Mouse (Mus musculus) limb, embryonic 14.5 days (tissue): ENCODE data around the gene Nup37. TPM values are rescaled to one million over a fixed set of nuclear protein-coding genes. Genes with fewer than 3 reads are reported as not detected.

ENCODE experiments used
- ATAC-seq: fragments of 200-750 bp; cut with Nextera tagmentation; 2 replicates; pipeline ENCODE4 v1.8.0; 2017; ENCODE audit warnings: low read depth, moderate number of reproducible peaks, moderate TSS enrichment; ENCODE audit not compliant: low FRiP score
- DNase-seq: peaks from one replicate; pipeline ENCODE4 v3.0.0-alpha.2; 2015; ENCODE audit warnings: low spot score
- H3K27ac ChIP-seq: fragments of 300-500 bp; sonication (generic); replicated peaks from 2 replicates; pipeline ENCODE4 v1.5.1; 2014; ENCODE audit warnings: low read depth, mild to moderate bottlenecking, low read length, moderate library complexity, mixed read lengths
- H3K27me3 ChIP-seq: fragments of 300-500 bp; sonication (generic); 2 replicates; pipeline ENCODE4 v1.6.1; 2014; ENCODE audit warnings: low read length, mixed read lengths; ENCODE audit not compliant: control insufficient read depth, insufficient read depth
- H3K36me3 ChIP-seq: fragments of 300-500 bp; sonication (generic); 2 replicates; pipeline ENCODE4 v1.6.1; 2014; ENCODE audit warnings: mild to moderate bottlenecking, low read length, moderate library complexity, mixed read lengths; ENCODE audit not compliant: control insufficient read depth, insufficient read depth
- H3K4me1 ChIP-seq: fragments of 300-500 bp; sonication (generic); 2 replicates; pipeline ENCODE4 v1.6.1; 2014; ENCODE audit warnings: antibody characterized with exemption, low read length, mixed read lengths; ENCODE audit not compliant: control insufficient read depth, insufficient read depth
- H3K4me2 ChIP-seq: fragments of 300-500 bp; sonication (generic); replicated peaks from 2 replicates; pipeline ENCODE4 v1.6.1; 2014; ENCODE audit warnings: low read depth, mild to moderate bottlenecking, low read length, moderate library complexity; ENCODE audit not compliant: severe bottlenecking
- H3K4me3 ChIP-seq: fragments of 300-500 bp; sonication (generic); replicated peaks from 2 replicates; pipeline ENCODE4 v1.5.1; 2014; ENCODE audit warnings: low read length
- H3K9ac ChIP-seq: fragments of 300-500 bp; sonication (generic); 2 replicates; pipeline ENCODE4 v1.6.1; 2014; ENCODE audit warnings: mild to moderate bottlenecking, low read depth, low read length, moderate library complexity; ENCODE audit not compliant: severe bottlenecking
- H3K9me3 ChIP-seq: fragments of 300-500 bp; sonication (generic); 2 replicates; pipeline ENCODE4 v1.6.1; 2016; ENCODE audit warnings: low read length; ENCODE audit not compliant: control insufficient read depth
- POLR2A ChIP-seq: fragments of 200-500 bp; IDR thresholded peaks from 2 replicates; pipeline ENCODE4 v1.8.0; 2012; ENCODE audit warnings: inconsistent platforms, mild to moderate bottlenecking, moderate library complexity, borderline replicate concordance; ENCODE audit not compliant: insufficient read depth, insufficient read length; ENCODE audit errors: extremely low read depth
- WGBS: fragments of 180-500 bp; shearing (Covaris S2); extraction: QIAGEN DNeasy Blood & Tissue Kit; methylation state at CpG from one replicate; pipeline ENCODE4 v1.1.7; 2014; 5-methylcytosine and 5-hydroxymethylcytosine counted together
- polyA plus RNA-seq, 2 experiments: library from polyadenylated mRNA; depleted of rRNA in 1 of 2; stranded (reverse) in 1 of 2; unstranded in 1 of 2; fragments of >200 nt; fragmentation: Nextera tagmentation in 1 of 2; extraction: Ambion mirVana in 1 of 2; gene quantifications; 2 replicates each; pipeline versions ENCODE4 v1.2.1 to v1.2.3; 2012 to 2014

Nup37 gene
- polyA plus RNA-seq, 2 experiments: 45.4 to 72.5 TPM

GRCm38 (mm10) chr10:88203236-88203635 is 56.4 kb downstream of the Nup37 start:
- Histone ChIP-seq H3K4me3 (no peak overlapping the region), H3K9ac (no peak overlapping the region), H3K36me3 (peaks cover 8% of the 10 kb centered on the region; the same call in 1 of the 2 replicates), H3K4me1 (peaks cover 5% of the 10 kb centered on the region), H3K27me3 (no peaks in the 10 kb centered on the region), H3K4me2 (no peak overlapping the region), H3K9me3 (no peaks in the 10 kb centered on the region), H3K27ac (no peak overlapping the region)
- ATAC-seq: no peak
- TF ChIP-seq POLR2A: no peak
- WGBS: 89% methylated on average over 6 of the region's 6 CpGs
- DNase-seq: no peak

- peaks cover 7% of the 10 kb centered on the region; the same call in 1 of the 2 replicates for H3K36me3 ChIP-seq
- DNase-seq: no peak
- no peak for ATAC-seq
- H3K27me3 ChIP-seq: no peaks in the 10 kb centered on the region
- H3K4me3 ChIP-seq: no peak overlapping the region
- no peak overlapping the region for H3K4me2 ChIP-seq
- H3K9me3 ChIP-seq: no peaks in the 10 kb centered on the region
- WGBS: 86% methylated on average over 5 of the region's 5 CpGs
- TF ChIP-seq POLR2A: no peak
- no peak overlapping the region for H3K27ac ChIP-seq
- H3K4me1 ChIP-seq: no peaks in the 10 kb centered on the region
- no peak overlapping the region for H3K9ac ChIP-seq
Observed at GRCm38 (mm10) chr10:88212644-88213043, 65.9 kb downstream of the Nup37 start.

GRCm38 (mm10) chr10:88214800-88215514 is 68.2 kb downstream of the Nup37 start:
- Histone ChIP-seq H3K27me3 (no peaks in the 10 kb centered on the region), H3K4me3 (no peak overlapping the region), H3K36me3 (peaks cover 4% of the 10 kb centered on the region; the same call in 1 of the 2 replicates), H3K4me2 (no peak overlapping the region), H3K9ac (no peak overlapping the region), H3K9me3 (no peaks in the 10 kb centered on the region), H3K27ac (no peak overlapping the region), H3K4me1 (no peaks in the 10 kb centered on the region)
- WGBS: 89% methylated on average over 20 of the region's 20 CpGs
- ATAC-seq (no peak), DNase-seq (no peak)
- no peak for TF ChIP-seq POLR2A

GRCm38 (mm10) chr10:88218161-88218560 is 71.4 kb downstream of the Nup37 start:
- ATAC-seq (no peak), DNase-seq (no peak)
- Histone ChIP-seq H3K36me3 (peaks cover 13% of the 10 kb centered on the region; the same call in 1 of the 2 replicates), H3K4me1 (0 out of 2 replicates have a peak, but pooled peaks cover 2% of the 10 kb centered on the region), H3K9ac (no peak overlapping the region), H3K27me3 (no peaks in the 10 kb centered on the region), H3K4me2 (no peak overlapping the region), H3K9me3 (no peaks in the 10 kb centered on the region), H3K4me3 (no peak overlapping the region), H3K27ac (no peak overlapping the region)
- 96% methylated on average over 3 of the region's 3 CpGs for WGBS
- TF ChIP-seq POLR2A: no peak

GRCm38 (mm10) chr10:88221718-88222117 is 74.9 kb downstream of the Nup37 start:
- H3K27ac ChIP-seq: no peak overlapping the region
- peaks cover 13% of the 10 kb centered on the region; the same call in 1 of the 2 replicates for H3K36me3 ChIP-seq
- H3K9ac ChIP-seq: no peak overlapping the region
- no peaks in the 10 kb centered on the region for H3K27me3 ChIP-seq
- no peak overlapping the region for H3K4me3 ChIP-seq
- DNase-seq (peak; percentile 17), ATAC-seq (no peak)
- no peak for TF ChIP-seq POLR2A
- no peaks in the 10 kb centered on the region for H3K9me3 ChIP-seq
- H3K4me2 ChIP-seq: no peak overlapping the region
- 0 out of 2 replicates have a peak, but pooled peaks cover 2% of the 10 kb centered on the region for H3K4me1 ChIP-seq
- WGBS: 55% methylated on average over 5 of the region's 5 CpGs
